Mouse (Mus musculus): ENCODE data around the gene Palm3. TPM values are rescaled to one million over a fixed set of nuclear protein-coding genes. Genes with fewer than 3 reads are reported as not detected.
"Not testable (repeated sequence)": the region's sequence is repeated elsewhere in the genome, so short reads cannot be mapped to it uniquely, and the experiment has no call there.

Gene Palm3
- polyA plus RNA-seq, 1 experiment from 2014 or later = 0.06 TPM

DNA sequence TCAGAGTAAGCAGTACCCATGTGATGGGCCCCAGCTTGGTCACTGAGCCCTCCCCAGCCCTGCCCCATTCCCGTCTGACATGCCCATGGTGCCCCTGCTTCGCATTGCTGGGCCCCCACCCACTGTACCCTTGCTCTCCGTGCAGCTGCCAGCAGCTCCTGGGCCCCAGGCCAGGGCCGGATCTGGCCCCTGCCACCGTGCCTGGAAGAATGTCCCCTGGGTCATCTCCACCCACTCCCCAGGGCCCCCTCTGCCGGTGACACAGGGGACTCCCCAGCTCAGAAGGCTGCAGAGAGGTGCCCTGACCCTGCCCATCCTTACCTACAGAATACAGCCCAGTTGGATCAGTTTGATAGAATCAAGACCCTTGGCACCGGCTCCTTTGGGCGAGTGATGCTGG is 40.4 kb upstream of the Palm3 start:
- Histone ChIP-seq H3K4me2 (no peak overlapping the region), H3K27ac (no peak overlapping the region), H3K27me3 (no peaks in the 10 kb centered on the region), H3K9me3 (replicated peaks) (no peaks in the 10 kb centered on the region), H3K4me3 (replicated peaks) (no peak overlapping the region), H3K36me3 (peaks cover 54% of the 10 kb centered on the region), H3K4me1 (replicated peaks) (peaks cover 34% of the 10 kb centered on the region), H3K9ac (no peak overlapping the region)
- WGBS (ENCODE audit: insufficient replicate concordance) = 74% methylated on average over 8 of the region's 8 CpGs
- DNase-seq (no peak), ATAC-seq (ENCODE audit: low read depth) (no peak)

DNA sequence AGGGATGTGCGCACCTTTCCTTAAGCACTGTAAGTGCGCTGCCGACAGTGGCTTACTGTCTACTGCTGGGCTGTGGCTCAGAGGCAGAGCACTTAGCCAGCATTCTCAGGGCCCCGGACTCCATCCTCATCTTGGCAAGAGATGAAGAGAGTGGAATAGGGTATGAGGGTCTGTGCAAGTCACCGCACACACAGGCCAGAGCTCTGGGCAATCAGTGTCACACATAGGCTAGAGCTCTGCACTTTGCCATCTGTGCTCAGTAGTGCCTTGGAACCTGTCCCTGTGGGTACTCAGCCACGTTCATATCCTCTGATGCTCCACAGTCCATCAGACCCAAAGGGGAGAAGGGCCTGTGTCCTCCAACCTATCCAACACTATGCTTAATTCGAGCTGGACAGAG is 39.7 kb upstream of the Palm3 start:
- no peaks in the 10 kb centered on the region for H3K27me3 ChIP-seq
- WGBS (ENCODE audit: insufficient replicate concordance) = 85% methylated on average over 7 of the region's 7 CpGs
- no peak overlapping the region for H3K9ac ChIP-seq
- H3K27ac ChIP-seq = no peak overlapping the region
- ATAC-seq (ENCODE audit: low read depth) (no peak), DNase-seq (no peak)
- H3K9me3 ChIP-seq (replicated peaks) = no peaks in the 10 kb centered on the region
- no peak overlapping the region for H3K4me3 ChIP-seq (replicated peaks)
- H3K36me3 ChIP-seq = peaks cover 61% of the 10 kb centered on the region
- no peak overlapping the region for H3K4me2 ChIP-seq
- peaks cover 28% of the 10 kb centered on the region for H3K4me1 ChIP-seq (replicated peaks)

DNA sequence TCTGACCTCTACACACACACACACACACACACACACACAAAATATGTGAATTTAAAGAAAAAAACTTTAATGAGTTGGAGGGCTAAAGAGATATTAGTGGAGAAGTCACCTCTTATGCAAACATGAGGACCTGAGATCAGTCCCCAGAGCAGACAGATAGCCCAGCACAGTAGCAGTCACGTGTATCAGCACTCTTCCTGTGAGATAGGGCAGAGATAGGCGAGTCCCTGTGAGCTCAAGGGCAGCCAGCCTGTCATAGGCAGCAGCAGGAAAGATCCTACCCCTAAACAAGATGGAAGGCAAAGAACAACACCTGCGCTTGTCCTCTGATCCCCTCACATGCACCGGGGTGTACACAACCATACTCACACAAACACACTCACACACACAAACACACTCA is 38.8 kb upstream of the Palm3 start:
- peaks cover 19% of the 10 kb centered on the region for H3K4me1 ChIP-seq (replicated peaks)
- H3K27me3 ChIP-seq = no peaks in the 10 kb centered on the region
- H3K27ac ChIP-seq = no peak overlapping the region
- 56% methylated on average over 4 of the region's 4 CpGs for WGBS (ENCODE audit: insufficient replicate concordance)
- no peak overlapping the region for H3K4me2 ChIP-seq
- ATAC-seq (ENCODE audit: low read depth) (peak; percentile 80), DNase-seq (no peak)
- no peak overlapping the region for H3K9ac ChIP-seq
- H3K9me3 ChIP-seq (replicated peaks) = no peaks in the 10 kb centered on the region
- H3K4me3 ChIP-seq (replicated peaks) = no peak overlapping the region
- H3K36me3 ChIP-seq = peaks cover 70% of the 10 kb centered on the region

DNA sequence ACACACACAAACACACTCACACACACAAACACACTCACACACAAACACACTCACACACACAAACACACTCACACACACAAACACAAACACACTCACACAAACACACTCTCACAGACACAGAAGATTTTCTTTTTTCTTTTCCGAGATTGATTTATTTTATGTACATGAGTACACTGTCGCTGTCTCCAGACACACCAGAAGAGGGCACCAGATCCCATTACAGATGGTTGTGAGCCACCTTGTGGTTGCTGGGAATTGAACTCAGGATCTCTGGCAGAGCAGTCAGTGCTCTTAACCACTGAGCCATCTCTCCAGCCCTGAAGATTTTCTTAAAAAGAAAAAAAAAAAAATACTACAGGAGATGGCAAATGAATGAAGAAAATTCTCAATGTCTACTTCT is 38.0 kb upstream of the Palm3 start:
- H3K9ac ChIP-seq; DNase-seq; ATAC-seq (ENCODE audit: low read depth); H3K4me2 ChIP-seq; H3K27me3 ChIP-seq; H3K9me3 ChIP-seq (replicated peaks); H3K27ac ChIP-seq; H3K4me3 ChIP-seq (replicated peaks): not testable (repeated sequence)
- Histone ChIP-seq H3K36me3 (peaks cover 78% of the 10 kb centered on the region), H3K4me1 (replicated peaks) (peaks cover 11% of the 10 kb centered on the region)
- 86% methylated on average over 2 of the region's 2 CpGs for WGBS (ENCODE audit: insufficient replicate concordance)

GRCm38 (mm10) chr8:83989243-83989642 is 32.0 kb upstream of the Palm3 start:
- no peaks in the 10 kb centered on the region for H3K27me3 ChIP-seq
- peaks cover 75% of the 10 kb centered on the region for H3K36me3 ChIP-seq
- H3K4me3 ChIP-seq (replicated peaks) = no peak overlapping the region
- DNase-seq (no peak), ATAC-seq (ENCODE audit: low read depth) (no peak)
- H3K4me1 ChIP-seq (replicated peaks) = peaks cover 36% of the 10 kb centered on the region
- no peak overlapping the region for H3K4me2 ChIP-seq
- no peaks in the 10 kb centered on the region for H3K9me3 ChIP-seq (replicated peaks)
- H3K9ac ChIP-seq = no peak overlapping the region
- no peak overlapping the region for H3K27ac ChIP-seq
- 55% methylated on average over 7 of the region's 7 CpGs for WGBS (ENCODE audit: insufficient replicate concordance)

DNA sequence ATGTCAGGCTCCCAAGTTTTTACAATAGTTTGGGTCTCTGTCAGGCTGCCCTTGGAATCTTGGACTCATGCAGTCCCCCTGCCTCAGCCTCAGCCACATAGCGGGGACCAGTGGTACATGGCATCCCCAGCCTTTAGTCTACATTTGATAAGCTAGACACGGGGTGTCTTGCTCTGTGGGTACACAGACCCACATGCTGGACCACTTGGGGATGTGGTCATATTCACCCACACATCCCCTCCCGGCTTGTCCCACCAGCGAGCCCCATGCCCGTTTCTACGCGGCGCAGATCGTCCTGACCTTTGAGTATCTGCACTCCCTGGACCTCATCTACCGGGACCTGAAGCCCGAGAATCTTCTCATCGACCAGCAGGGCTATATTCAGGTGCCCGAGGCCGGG is 31.1 kb upstream of the Palm3 start:
- Histone ChIP-seq H3K9ac (no peak overlapping the region), H3K27me3 (no peaks in the 10 kb centered on the region), H3K4me1 (replicated peaks) (peaks cover 41% of the 10 kb centered on the region), H3K36me3 (peaks cover 71% of the 10 kb centered on the region), H3K9me3 (replicated peaks) (no peaks in the 10 kb centered on the region), H3K27ac (no peak overlapping the region), H3K4me2 (no peak overlapping the region), H3K4me3 (replicated peaks) (no peak overlapping the region)
- no peak for DNase-seq
- WGBS (ENCODE audit: insufficient replicate concordance) = 88% methylated on average over 14 of the region's 14 CpGs
- no peak for ATAC-seq (ENCODE audit: low read depth)

DNA sequence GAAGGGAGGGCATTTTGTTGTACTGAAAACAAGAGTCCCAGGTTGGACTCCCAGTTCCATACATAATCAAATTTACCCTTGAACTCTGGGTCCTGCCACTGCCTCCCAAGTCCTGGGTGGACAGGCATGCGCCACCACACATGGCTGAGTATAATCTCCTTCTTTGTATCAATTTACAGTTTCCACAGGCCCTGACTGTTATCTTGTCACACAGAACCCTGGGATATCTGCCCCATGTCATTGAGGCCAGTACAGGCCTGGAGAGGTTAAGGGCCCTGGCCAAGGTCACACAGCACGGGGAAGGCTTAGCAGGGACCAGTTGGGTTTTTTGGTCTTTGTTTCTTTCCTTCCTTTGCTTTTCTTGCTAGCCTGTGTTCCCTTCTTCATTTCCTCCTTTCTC is 28.8 kb upstream of the Palm3 start:
- no peaks in the 10 kb centered on the region for H3K9me3 ChIP-seq (replicated peaks)
- peak overlapping the region; percentile 24; the same call in 1 of the 2 replicates for H3K4me2 ChIP-seq
- peaks cover 54% of the 10 kb centered on the region for H3K4me1 ChIP-seq (replicated peaks)
- DNase-seq = peak; percentile 53
- 14% methylated on average over 2 of the region's 2 CpGs for WGBS (ENCODE audit: insufficient replicate concordance)
- H3K36me3 ChIP-seq = peaks cover 49% of the 10 kb centered on the region
- H3K9ac ChIP-seq = peak overlapping the region; percentile 49
- H3K4me3 ChIP-seq (replicated peaks) = no peak overlapping the region
- peak overlapping the region; percentile 69 for H3K27ac ChIP-seq
- ATAC-seq (ENCODE audit: low read depth) = peak; percentile 62
- H3K27me3 ChIP-seq = no peaks in the 10 kb centered on the region

DNA sequence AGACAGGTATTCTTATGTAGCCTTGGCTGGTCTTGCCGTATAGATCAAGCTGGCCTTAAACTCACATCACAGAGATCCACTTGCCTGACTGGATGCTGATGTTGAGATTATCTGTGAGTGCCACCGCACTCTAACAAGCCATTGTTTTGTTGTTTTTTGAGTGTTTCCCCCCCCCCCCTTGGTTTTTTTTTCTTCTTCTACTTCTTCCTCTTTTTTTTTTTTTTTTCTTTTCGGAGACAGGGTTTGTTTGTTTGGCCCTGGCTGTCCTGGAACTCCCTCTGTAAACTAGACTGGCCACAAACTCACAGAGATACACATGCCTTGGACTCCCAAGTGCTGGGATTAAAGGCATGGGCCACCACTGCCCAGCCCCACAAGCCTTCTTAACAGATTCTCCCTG is 27.2 kb upstream of the Palm3 start:
- ATAC-seq (ENCODE audit: low read depth) (no peak), DNase-seq (no peak)
- Histone ChIP-seq H3K4me2 (no peak overlapping the region), H3K9me3 (replicated peaks) (no peaks in the 10 kb centered on the region), H3K36me3 (peaks cover 39% of the 10 kb centered on the region), H3K27ac (peak overlapping the region; percentile 25; the same call in 1 of the 2 replicates), H3K27me3 (no peaks in the 10 kb centered on the region), H3K4me1 (replicated peaks) (peaks cover 62% of the 10 kb centered on the region), H3K9ac (no peak overlapping the region), H3K4me3 (replicated peaks) (no peak overlapping the region)
- 32% methylated on average over 3 of the region's 3 CpGs for WGBS (ENCODE audit: insufficient replicate concordance)

DNA sequence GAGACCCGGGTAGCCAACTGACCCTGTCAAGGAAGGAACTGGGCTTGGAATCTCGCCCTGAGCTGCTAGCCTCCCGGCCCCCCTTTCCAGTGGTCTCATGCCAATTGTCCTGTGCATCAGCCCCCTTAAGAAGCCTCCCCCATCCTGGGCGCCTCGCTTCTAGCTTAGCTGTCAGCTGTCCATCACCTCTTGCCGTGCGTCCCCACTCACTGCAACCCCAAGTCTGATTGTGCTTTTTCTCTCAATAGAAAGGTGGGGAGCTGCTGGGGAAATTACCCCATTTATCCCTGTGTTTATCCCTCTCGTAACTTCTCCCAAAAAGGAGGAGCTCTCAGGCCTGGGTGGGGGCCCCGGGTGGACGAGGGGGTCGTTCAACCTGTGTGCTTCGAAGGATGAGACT is 25.3 kb upstream of the Palm3 start:
- WGBS (ENCODE audit: insufficient replicate concordance) = 38% methylated on average over 12 of the region's 12 CpGs
- Histone ChIP-seq H3K27ac (peak overlapping the region; percentile 92), H3K9ac (peak overlapping the region; percentile 91), H3K4me1 (replicated peaks) (peaks cover 69% of the 10 kb centered on the region), H3K4me2 (peak overlapping the region; percentile 97), H3K36me3 (peaks cover 43% of the 10 kb centered on the region), H3K9me3 (replicated peaks) (no peaks in the 10 kb centered on the region), H3K4me3 (replicated peaks) (peak overlapping the region; percentile 88), H3K27me3 (no peaks in the 10 kb centered on the region)
- ATAC-seq (ENCODE audit: low read depth) (no peak), DNase-seq (no peak)

DNA sequence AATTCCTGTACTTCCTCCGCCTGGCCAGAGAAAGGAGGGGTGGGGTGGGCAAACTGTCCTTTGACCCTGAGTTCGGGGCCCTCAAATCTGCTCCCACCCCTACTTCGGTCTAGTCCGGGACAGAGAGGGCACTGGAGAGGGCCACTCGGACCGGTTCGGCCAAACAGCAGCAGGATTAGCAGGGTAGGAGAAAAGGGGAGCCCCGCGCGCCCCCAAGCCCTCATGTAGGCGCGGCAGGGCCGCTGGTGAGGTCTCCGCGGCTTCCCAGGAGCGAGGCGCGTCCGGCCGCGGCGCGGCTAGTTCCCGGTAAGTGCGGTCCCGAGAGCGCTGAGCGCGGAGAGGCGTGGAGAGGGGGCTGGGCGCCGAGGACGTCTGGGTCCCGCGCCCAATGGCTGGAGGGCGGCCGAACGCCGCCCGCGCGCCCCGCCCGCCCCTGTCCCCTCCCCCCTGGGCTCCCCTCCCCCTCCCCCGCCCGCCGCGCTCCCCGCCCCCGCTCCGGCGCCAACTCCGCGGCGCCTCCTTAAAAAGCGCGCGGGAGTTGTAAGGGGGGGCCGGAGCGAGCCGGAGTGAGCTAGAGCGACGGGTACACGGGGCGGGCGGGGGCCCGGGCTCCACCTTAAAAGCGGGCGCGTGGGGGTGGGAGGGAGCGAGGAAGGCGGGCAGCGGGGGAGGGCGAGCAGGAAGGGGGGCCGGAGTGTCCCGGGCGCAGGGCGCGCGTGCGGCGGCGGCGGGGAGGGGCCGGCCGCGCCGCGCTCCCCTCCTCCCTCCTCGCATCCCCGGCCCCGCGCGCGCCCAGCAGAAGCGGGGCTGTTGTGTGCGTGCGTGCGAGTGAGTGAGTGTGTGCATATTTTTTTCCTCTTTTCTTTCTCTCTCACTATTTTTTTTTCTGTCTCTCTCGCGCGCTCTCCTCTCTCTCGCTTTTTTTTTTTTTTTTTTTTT is 24.4 kb upstream of the Palm3 start:
- peak; percentile 85 for ATAC-seq (ENCODE audit: low read depth)
- H3K9ac ChIP-seq = peak overlapping the region; percentile 91
- WGBS (ENCODE audit: insufficient replicate concordance) = under 1% methylated on average over 75 of the region's 103 CpGs
- DNase-seq = peak; percentile 80
- peaks cover 69% of the 10 kb centered on the region for H3K4me1 ChIP-seq (replicated peaks)
- H3K9me3 ChIP-seq (replicated peaks) = no peaks in the 10 kb centered on the region
- no peaks in the 10 kb centered on the region for H3K27me3 ChIP-seq
- H3K36me3 ChIP-seq = peaks cover 43% of the 10 kb centered on the region
- peak overlapping the region; percentile 92 for H3K27ac ChIP-seq
- peak overlapping the region; percentile 97 for H3K4me2 ChIP-seq
- peak overlapping the region; percentile 88 for H3K4me3 ChIP-seq (replicated peaks)

- peaks cover 69% of the 10 kb centered on the region for H3K4me1 ChIP-seq (replicated peaks)
Measured at GRCm38 (mm10) chr8:83997511-83998141, 23.6 kb upstream of the Palm3 start, which contains the start of gene Samd1. Gene Samd1, plus strand, starts transcription at chr8:83997672.

More at GRCm38 (mm10) chr8:83997511-83998141, 23.6 kb upstream of the Palm3 start, which contains the start of gene Samd1:
- Histone ChIP-seq H3K36me3 (peaks cover 48% of the 10 kb centered on the region), H3K9me3 (replicated peaks) (no peaks in the 10 kb centered on the region), H3K9ac (peak within 1 kb of the TSS; percentile 91), H3K4me3 (replicated peaks) (peak within 1 kb of the TSS; percentile 88), H3K27me3 (no peaks in the 10 kb centered on the region), H3K27ac (peak within 1 kb of the TSS; percentile 92), H3K4me2 (peak within 1 kb of the TSS; percentile 97)
- WGBS (ENCODE audit: insufficient replicate concordance) = under 1% methylated on average over 55 of the region's 112 CpGs
- ATAC-seq (ENCODE audit: low read depth) (no peak), DNase-seq (peak; percentile 38)
